Mouse (Mus musculus) adrenal gland, postnatal 10 days (tissue): ENCODE measurements around the gene Ahcy. TPM values are rescaled to one million over a fixed set of nuclear protein-coding genes. Genes with fewer than 3 reads are reported as not detected.
"Not testable (repeated sequence)": the region's sequence is repeated elsewhere in the genome, so short reads cannot be mapped to it uniquely, and the experiment has no call there.

ENCODE experiments used
- DNase-seq: peaks from one replicate; pipeline ENCODE4 v3.0.0; 2021; ENCODE audit warnings: mixed read lengths
- long read RNA-seq, 2 experiments: library from polyadenylated mRNA; stranded (forward); transcript quantifications; one replicate each; pipeline ENCODE4 v2.0.0; 2021
- total RNA-seq, 2 experiments: library from RNA; stranded (reverse); gene quantifications; 2 replicates each; pipeline ENCODE4 v1.2.3; 2021

The Ahcy gene
- total RNA-seq, result 10 to 100 TPM; 57.4 to 91.2 TPM
- long read RNA-seq, experiment 1, transcript Ahcy-201 (10 exons, 2,543 nt), result major isoform, 89 of 137 reads
- long read RNA-seq, experiment 1, partial matches to known transcripts, result 33 of 137 reads
- long read RNA-seq, experiment 1, other reads (novel, unspliced or antisense), result 15 of 137 reads
- long read RNA-seq, experiment 2, transcript Ahcy-201 (10 exons, 2,543 nt), result major isoform, 27 of 36 reads
- long read RNA-seq, experiment 2, partial matches to known transcripts, result 6 of 36 reads
- long read RNA-seq, experiment 2, other reads (novel, unspliced or antisense), result 3 of 36 reads

- peak; percentile 92 for DNase-seq
These were observed at the start of gene Ahcy for GRCm38 (mm10) chr2:155073978-155074765. Gene Ahcy (minus strand): TSS chr2:155074497.

DNA sequence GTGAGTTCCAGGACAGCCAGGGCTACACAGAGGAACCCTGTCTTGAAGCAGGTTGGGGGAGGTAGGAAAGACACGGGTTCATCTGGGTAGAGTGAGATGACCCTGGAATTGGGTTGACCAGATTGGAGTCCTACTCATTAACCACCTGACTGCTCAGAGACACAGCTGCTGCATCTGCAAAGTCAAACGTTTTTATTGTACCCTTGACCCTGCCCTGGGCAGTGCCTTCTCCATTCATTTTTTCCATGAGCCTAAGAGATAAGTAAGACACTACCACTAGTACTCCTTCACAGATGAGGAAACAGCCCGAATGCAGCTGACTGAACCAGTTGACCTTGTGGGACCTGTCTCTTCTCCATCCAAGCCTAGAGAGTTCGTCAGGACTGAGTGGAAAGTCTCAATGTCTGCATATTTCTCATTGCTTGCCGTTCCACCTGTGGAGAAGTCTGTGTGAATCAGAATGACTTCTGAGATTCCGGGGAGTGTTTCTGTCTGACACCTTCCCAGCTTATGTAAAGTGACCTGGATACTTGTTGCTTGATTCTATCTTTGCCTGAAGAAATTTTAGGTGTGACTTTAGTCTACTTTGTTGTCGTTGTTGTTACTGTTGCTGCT, 41.0 kb upstream of the Ahcy start:
- DNase-seq, result no peak

DNA sequence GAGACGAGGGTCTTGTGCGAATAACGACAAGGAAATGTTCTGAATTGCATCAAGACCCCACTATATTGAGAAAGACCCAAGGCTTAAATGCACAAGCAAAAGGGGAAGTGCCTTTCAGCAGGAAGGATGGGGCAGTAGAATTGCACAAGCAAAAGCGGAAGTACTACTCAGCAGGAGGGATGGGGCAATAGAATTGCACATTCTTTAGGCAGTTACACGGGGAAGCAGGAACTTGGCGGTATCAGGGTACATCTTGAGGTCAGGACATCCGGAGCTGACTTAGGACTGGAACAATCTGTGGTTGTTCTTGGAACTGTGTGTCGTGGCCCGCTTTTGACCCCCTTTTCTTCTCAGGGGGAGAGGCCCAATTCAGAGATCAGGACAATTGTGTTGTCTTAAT, 33.0 kb upstream of the Ahcy start:
- not testable (repeated sequence) for DNase-seq

DNA sequence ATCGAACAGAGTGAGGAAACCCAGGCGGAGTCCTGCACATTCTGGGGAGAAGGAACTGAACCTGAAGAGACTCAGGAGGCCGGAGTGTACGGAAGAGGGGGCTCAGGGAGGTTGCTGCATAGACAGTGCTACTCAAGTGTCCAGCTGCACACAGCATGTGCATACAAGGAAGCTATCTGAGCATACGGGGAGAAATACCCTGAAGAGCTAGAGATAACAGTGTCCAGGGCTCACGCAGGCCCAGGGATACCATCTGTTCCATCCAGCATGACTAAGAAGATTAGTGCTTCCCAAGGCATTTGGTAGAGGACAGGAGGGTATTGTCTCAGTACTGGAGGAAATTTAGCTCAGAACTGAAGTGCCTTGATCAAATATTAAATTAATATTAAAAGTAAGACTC, 29.3 kb upstream of the Ahcy start:
- no peak for DNase-seq

DNA sequence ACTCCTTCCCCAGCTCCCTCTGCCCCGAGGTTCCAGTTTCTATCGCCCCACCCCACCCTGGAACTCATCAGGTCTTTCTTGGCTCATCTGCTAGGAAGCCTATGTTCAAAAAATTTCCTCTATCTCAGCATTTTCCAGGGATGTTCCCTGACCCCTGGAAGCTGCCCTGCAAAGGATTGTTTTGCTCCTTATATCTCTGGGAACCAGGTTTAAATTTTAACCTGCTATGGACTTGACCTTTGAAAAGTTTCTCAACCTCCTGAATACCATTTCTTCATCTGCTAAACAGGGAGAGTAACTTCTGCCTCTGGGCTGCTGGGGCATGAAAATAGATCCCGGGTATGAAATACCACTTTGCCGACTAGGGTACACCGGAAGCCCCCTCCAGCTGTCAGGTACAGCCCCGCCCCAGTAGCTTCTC, 27.5 kb upstream of the Ahcy start:
- DNase-seq, result no peak

DNA sequence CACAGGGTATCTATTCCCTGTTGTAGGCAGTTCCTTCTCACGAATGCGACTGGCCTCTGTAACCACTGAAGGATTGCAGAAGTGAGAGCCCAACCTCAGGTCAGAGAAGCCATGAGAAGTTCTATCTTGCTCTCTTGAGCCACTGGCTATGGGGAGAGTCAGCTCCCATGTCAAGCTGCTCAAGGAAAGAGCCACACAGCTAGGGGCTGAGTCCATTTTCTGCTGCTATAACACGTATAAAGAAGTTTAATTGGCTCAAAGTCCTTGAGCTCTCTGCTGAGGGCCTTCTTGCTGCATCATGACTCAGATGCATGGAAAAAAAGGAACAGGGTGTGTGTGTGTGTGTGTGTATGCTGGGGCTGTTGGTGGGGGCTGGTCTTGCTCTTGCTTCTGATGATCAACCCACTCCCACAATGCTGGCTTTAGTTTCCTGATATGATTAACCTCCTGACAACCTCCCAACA, 26.5 kb upstream of the Ahcy start:
- DNase-seq, result peak; percentile 15

- DNase-seq, result no peak
These were observed 25.9 kb upstream of the Ahcy start for GRCm38 (mm10) chr2:155099994-155100795.

DNA sequence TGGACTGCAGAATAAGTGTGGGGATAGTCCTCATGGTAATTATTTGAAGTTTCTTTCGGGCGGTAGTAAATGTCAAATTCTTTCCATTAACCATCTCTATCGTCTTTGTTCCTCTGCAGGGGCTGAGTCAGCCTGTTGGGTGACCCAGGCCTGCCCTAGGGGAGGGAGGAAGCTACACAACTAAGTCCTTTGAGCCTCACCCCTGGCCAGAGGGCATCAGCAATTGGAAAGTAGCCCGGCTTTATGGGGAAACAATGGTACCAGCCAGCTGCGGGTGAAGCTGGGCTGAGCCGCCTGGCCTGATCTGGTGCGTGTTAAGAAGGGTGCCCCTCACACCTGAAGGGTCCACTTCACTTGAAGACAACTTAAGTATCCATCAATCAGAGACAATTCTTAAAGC, 25.1 kb upstream of the Ahcy start:
- DNase-seq, result peak; percentile 53

- DNase-seq, result peak; percentile 34
These were observed 24.6 kb upstream of the Ahcy start for GRCm38 (mm10) chr2:155098720-155099380.

DNA sequence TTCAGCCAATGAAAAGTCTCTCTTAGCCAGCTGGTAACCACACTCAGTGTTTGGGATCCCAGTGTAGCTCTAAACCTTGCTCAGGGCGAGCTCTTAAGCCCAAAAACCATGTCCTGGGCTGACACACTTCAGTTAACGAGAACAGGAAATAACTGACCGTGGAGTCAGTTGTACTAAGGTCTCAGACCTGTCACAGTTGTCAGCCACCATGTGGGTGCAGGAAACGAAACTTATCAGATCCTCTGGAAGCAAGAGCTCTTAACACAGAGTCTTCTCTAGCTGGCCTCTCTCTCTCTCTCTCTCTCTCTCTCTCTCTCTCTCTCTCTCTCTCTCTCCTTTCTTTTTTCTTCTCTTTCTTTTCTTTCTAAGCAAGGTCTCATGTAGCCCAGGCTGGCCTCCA, 19.1 kb upstream of the Ahcy start:
- DNase-seq, result no peak

GRCm38 (mm10) chr2:155091743-155092075, 17.4 kb upstream of the Ahcy start:
- DNase-seq, result no peak

GRCm38 (mm10) chr2:155090909-155091742, 16.8 kb upstream of the Ahcy start:
- peak; percentile 69 for DNase-seq

DNA sequence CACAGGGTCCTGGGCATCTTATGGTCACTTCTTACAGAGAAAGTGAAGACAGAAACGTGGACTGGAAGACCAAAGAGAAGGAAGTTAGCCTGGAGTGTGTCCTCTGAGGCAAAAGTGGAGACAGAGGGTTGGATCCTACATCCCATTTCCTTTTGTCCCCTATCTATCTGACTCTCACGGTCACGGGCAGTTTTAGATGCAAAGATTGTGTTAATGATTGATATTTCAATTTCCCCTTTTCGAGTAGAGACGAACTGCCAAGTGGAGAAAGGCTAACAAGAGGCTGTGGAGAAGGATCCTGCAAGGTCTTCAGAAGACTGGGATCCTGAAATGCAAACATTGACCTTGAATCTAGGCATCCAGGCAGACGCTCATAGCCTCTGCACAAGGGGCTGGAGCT, 14.0 kb upstream of the Ahcy start:
- DNase-seq, result no peak

DNA sequence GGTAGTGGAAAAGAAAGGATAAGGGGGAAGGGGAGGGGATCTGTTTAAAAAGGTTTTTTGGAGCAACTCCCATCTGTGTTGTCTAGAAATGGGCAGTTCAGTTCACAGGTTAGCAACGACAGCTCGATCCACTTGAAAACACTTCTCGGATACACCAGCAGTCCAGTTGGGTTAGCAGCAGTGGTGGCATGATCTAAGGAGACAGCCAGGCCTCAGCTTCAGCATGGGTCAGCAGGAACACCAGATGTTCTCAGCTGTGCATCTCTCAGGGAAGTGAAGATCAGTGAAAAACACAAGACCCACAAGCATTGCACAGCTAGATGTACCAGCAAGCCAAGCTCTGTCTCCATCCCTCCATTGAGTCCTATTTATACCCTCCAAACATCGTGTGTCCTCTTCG, 12.0 kb upstream of the Ahcy start:
- DNase-seq, result no peak

DNA sequence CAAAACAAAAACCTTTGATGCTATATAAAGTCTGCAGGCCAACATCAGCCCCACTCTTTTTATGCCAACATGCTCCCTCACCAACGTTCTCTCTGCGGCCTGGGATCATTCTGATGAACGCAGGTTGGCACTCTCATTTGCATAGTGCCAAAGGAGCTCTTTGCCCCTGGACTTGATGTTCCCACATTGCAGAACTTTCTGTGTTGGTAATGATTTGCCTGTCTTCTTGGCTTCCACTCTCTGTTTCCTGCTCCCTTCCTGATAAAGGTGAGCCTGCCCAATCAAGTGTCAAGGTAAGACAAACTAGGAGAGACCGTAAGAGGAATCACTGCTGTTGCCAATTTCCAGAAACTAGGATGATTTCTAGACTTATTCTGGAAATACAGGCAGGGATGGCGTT, 10.2 kb upstream of the Ahcy start:
- no peak for DNase-seq

GRCm38 (mm10) chr2:155082121-155082803, 8.0 kb upstream of the Ahcy start:
- peak; percentile 87 for DNase-seq

DNA sequence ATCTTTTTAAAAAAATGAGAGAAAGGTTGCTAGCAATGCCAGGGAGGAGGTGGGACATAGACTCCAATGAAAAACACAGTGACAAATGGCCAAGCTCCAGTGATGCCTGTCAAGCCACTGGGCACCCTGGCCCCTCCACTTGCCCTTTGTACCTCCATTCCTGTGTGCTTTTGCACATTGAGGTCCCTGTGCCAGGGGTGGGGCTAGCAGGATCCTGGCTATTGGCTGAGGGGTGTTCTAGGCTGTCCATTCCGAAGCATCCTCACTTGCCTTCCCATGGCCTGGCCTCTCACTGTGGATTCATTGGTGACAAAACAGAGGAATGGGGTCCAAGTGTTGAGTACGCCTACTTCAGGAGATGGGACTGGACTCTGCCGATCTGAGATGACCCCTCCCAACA, 6.8 kb upstream of the Ahcy start:
- no peak for DNase-seq

- DNase-seq, result no peak
These were observed 5.9 kb upstream of the Ahcy start for GRCm38 (mm10) chr2:155080179-155080530.

GRCm38 (mm10) chr2:155079500-155080178, 5.3 kb upstream of the Ahcy start:
- DNase-seq, result no peak

DNA sequence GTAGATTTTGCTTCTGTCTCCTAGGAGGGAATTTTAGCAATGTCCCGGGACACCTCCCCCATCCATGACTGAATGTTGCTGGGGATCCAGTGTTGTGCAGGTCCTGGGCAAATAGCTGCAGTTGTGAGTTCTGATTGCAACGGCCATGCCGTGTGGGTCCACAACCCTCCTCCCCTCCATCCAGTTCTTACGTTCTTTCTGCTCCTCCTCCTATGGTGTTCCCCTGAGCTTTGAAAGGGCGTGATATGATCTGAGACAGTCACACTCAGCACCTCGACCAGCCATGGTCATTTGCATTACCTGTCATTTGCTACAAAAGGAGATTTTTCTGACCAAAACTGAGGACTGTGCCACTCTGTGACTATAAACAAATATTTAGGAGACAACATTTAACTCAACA, 1.4 kb upstream of the Ahcy start:
- DNase-seq, result no peak
